Mouse (Mus musculus) kidney, adult 10 weeks (tissue): ENCODE results near the gene Gm8978. TPM values are rescaled to one million over a fixed set of nuclear protein-coding genes. Genes with fewer than 3 reads are reported as not detected.

Experiments used
- polyA plus RNA-seq: library from polyadenylated mRNA; stranded (reverse); fragments of 350-450 nt; fragmentation: Illumina TruSeq; extraction: RNeasy Lipid Tissue Mini Kit (QIAGEN cat#74804); gene quantifications from one replicate; pipeline ENCODE4 v1.2.3, GENCODE M21; 2014; ENCODE audit warnings: low read depth, low replicate concordance

The Gm8978 gene
- polyA plus RNA-seq, result not detected

GRCm38 (mm10) chr19:33625152-33625551, at the start of gene Gm8978:
Gene Gm8978, minus strand, starts transcription at chr19:33625252.

Other genes starting within 250 kb of the Gm8978 start
- 3.4 TPM for gene Rnls, start 233.0 kb downstream of the Gm8978 start, polyA plus RNA-seq
- not detected for gene Lipo4, start 107.5 kb downstream of the Gm8978 start, polyA plus RNA-seq
- gene Lipo2, start 126.1 kb upstream of the Gm8978 start, polyA plus RNA-seq, result 0.24 TPM
- 58.8 TPM for gene Lipo3, start 136.7 kb upstream of the Gm8978 start, polyA plus RNA-seq
- not detected for gene Lipo1, start 162.2 kb upstream of the Gm8978 start, polyA plus RNA-seq